Mouse (Mus musculus): ENCODE results near the gene Smg6.

Smg6 gene

GRCm38 (mm10) chr11:74925577-74926387, at the start of gene Smg6, which contains the start of gene Srr:
Smg6 (plus strand) TSS chr11:74925823.
Srr (minus strand) TSS chr11:74925948.
- peak; percentile 97 to 98 for DNase-seq (ENCODE audit: low spot score in 2 of 2)

- DNase-seq (ENCODE audit: low spot score in 2 of 2) = peak; percentile 83 to 88
Observed at GRCm38 (mm10) chr11:74876801-74877200, 48.8 kb upstream of the Smg6 start.

- no peak for DNase-seq (ENCODE audit: low spot score in 2 of 2)
Observed at GRCm38 (mm10) chr11:74880999-74881398, 44.6 kb upstream of the Smg6 start.

GRCm38 (mm10) chr11:74881979-74882378, 43.6 kb upstream of the Smg6 start:
- peak in 1 of 2 experiments; percentile 59 for DNase-seq (ENCODE audit: low spot score in 2 of 2)

- no peak for DNase-seq (ENCODE audit: low spot score in 2 of 2)
Observed at GRCm38 (mm10) chr11:74883098-74883497, 42.5 kb upstream of the Smg6 start.

GRCm38 (mm10) chr11:74894619-74895018, 31.0 kb upstream of the Smg6 start:
- DNase-seq (ENCODE audit: low spot score in 2 of 2) = no peak

- peak; percentile 72 to 81 for DNase-seq (ENCODE audit: low spot score in 2 of 2)
Observed at GRCm38 (mm10) chr11:74895980-74896900, 29.4 kb upstream of the Smg6 start.

GRCm38 (mm10) chr11:74896901-74897677, 28.5 kb upstream of the Smg6 start, which contains the start of gene Sgsm2:
Sgsm2 (minus strand) TSS chr11:74897060.
- DNase-seq (ENCODE audit: low spot score in 2 of 2) = peak; percentile 83

GRCm38 (mm10) chr11:74897678-74898516, 27.7 kb upstream of the Smg6 start, which contains the start of gene Tsr1:
Tsr1 (plus strand) TSS chr11:74898071.
- DNase-seq (ENCODE audit: low spot score in 2 of 2) = peak; percentile 95 to 97

- DNase-seq (ENCODE audit: low spot score in 2 of 2) = no peak
Observed at GRCm38 (mm10) chr11:74898517-74898827, 27.2 kb upstream of the Smg6 start.

GRCm38 (mm10) chr11:74901555-74901954, 24.1 kb upstream of the Smg6 start:
- DNase-seq (ENCODE audit: low spot score in 2 of 2) = no peak

- DNase-seq (ENCODE audit: low spot score in 2 of 2) = no peak
Observed at GRCm38 (mm10) chr11:74902416-74902815, 23.2 kb upstream of the Smg6 start.

- no peak for DNase-seq (ENCODE audit: low spot score in 2 of 2)
Observed at GRCm38 (mm10) chr11:74907850-74908249, 17.8 kb upstream of the Smg6 start.

- DNase-seq (ENCODE audit: low spot score in 2 of 2) = no peak
Observed at GRCm38 (mm10) chr11:74908618-74909399, 16.8 kb upstream of the Smg6 start.

- no peak for DNase-seq (ENCODE audit: low spot score in 2 of 2)
Observed at GRCm38 (mm10) chr11:74909978-74910377, 15.6 kb upstream of the Smg6 start.

GRCm38 (mm10) chr11:74912492-74912891, 13.1 kb upstream of the Smg6 start:
- DNase-seq (ENCODE audit: low spot score in 2 of 2) = no peak

- DNase-seq (ENCODE audit: low spot score in 2 of 2) = no peak
Observed at GRCm38 (mm10) chr11:74919249-74919648, 6.4 kb upstream of the Smg6 start.

GRCm38 (mm10) chr11:74924149-74924548, 1.5 kb upstream of the Smg6 start:
- no peak for DNase-seq (ENCODE audit: low spot score in 2 of 2)

GRCm38 (mm10) chr11:74926388-74927005, 874 bp downstream of the Smg6 start:
- no peak for DNase-seq (ENCODE audit: low spot score in 2 of 2)

Data from right cerebral cortex, postnatal 10 days (tissue).